Mouse (Mus musculus) E14TG2a.4 (cell line): Measurements from ENCODE around the gene Apoc1.

Experiments used
- H3K27me3 ChIP-seq: 2 replicates; pipeline ENCODE4 v1.6.1; 2014; ENCODE audit warnings: low read length, control low read depth; ENCODE audit not compliant: insufficient read depth
- H3K36me3 ChIP-seq: 2 replicates; pipeline ENCODE4 v1.6.1; 2014; ENCODE audit warnings: low read length, control low read depth; ENCODE audit not compliant: insufficient read depth
- H3K4me1 ChIP-seq: replicated peaks from 2 replicates; pipeline ENCODE4 v1.6.1; 2014; ENCODE audit warnings: low read depth, low read length, control low read depth
- H3K4me3 ChIP-seq: replicated peaks from 2 replicates; pipeline ENCODE4 v1.5.1; 2014; ENCODE audit warnings: mild to moderate bottlenecking, low read length
- H3K9me3 ChIP-seq: 2 replicates; pipeline ENCODE4 v1.6.1; 2014; ENCODE audit warnings: low read length, control low read depth
- CTCF ChIP-seq: conservative IDR thresholded peaks from 2 replicates; pipeline ENCODE4 v1.5.1; 2014; ENCODE audit warnings: low read length
- NANOG ChIP-seq: IDR thresholded peaks from 2 replicates; pipeline ENCODE4 v1.6.1; 2014; ENCODE audit warnings: borderline replicate concordance, low read length, mixed read lengths
- POU5F1 ChIP-seq: IDR thresholded peaks from 2 replicates; pipeline ENCODE4 v1.6.1; 2014; ENCODE audit warnings: low read length, borderline replicate concordance

Gene Apoc1

DNA sequence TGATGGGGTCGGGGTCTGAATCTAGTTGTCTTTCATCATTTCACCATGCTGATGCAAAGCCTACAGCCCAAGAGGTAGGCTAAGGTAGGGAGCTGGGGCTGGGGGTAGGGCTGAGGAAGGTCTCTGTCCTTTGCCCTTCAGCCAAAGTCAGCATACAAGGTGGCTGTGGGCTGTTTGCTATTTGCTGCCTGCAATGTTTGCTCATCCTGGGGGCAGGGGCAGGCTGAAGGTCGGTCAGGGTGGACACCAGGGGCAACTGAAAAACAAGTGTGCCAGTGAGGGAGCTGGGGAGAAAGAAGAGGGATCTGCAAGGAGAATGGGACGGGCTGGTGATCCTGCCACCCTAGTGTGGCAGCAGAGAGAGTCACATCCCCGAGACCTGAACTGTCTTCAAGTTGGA lies 7.1 kb downstream of the Apoc1 start:
- no peaks in the 10 kb centered on the region for H3K27me3 ChIP-seq
- H3K4me1 ChIP-seq: peaks cover 72% of the 10 kb centered on the region
- H3K36me3 ChIP-seq: peaks cover 12% of the 10 kb centered on the region
- no peak for TF ChIP-seq CTCF
- TF ChIP-seq NANOG: no peak
- no peak for TF ChIP-seq POU5F1
- H3K9me3 ChIP-seq: no peaks in the 10 kb centered on the region
- H3K4me3 ChIP-seq: no peak overlapping the region

DNA sequence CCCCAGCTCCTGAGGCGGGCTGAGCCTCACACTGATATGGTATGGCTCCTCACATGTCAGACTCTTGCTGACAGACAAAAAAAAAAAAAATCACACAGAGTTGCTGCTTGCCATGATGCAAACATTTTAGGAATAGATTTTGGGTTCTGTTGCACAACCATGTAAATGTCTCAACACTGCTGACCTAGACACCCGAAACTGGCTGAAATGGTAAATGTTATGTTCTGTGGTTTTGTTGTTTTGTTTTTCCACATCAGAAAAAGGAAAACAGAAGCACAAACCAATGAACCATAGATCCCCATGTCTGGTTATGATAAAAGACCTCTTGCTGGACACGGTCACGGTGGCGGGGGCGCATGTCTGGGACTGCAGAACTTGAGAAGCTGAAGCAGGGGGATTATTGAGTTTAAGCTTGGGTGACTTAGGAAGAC lies 8.7 kb downstream of the Apoc1 start:
- Histone ChIP-seq H3K4me3 (no peak overlapping the region), H3K36me3 (peaks cover 3% of the 10 kb centered on the region; the same call in 1 of the 2 replicates), H3K27me3 (no peaks in the 10 kb centered on the region), H3K9me3 (no peaks in the 10 kb centered on the region), H3K4me1 (peaks cover 66% of the 10 kb centered on the region)
- TF ChIP-seq NANOG (no peak), POU5F1 (no peak), CTCF (no peak)

DNA sequence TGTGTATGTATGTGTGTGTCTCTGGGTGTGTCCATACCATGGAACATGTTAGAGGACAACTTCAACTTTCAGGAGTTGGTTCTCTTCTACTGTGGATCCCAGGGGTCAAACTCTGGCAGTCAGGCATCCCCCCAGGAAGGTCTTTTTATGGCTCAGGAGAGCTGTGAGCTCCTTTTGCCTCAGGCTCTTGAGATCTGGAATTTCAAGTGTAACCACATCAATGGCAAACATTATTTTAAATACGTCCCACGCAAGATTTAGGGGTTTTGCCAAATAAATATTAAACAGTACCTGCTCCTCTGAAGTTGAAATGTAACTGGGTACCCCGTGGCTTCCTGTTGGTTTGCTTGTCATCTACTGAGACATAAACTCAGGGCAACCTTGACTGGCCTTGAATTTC lies 9.5 kb downstream of the Apoc1 start:
- TF ChIP-seq NANOG (no peak), CTCF (no peak), POU5F1 (no peak)
- H3K4me1 ChIP-seq: peaks cover 66% of the 10 kb centered on the region
- no peak overlapping the region for H3K4me3 ChIP-seq
- no peaks in the 10 kb centered on the region for H3K36me3 ChIP-seq
- H3K27me3 ChIP-seq: no peaks in the 10 kb centered on the region
- no peaks in the 10 kb centered on the region for H3K9me3 ChIP-seq

DNA sequence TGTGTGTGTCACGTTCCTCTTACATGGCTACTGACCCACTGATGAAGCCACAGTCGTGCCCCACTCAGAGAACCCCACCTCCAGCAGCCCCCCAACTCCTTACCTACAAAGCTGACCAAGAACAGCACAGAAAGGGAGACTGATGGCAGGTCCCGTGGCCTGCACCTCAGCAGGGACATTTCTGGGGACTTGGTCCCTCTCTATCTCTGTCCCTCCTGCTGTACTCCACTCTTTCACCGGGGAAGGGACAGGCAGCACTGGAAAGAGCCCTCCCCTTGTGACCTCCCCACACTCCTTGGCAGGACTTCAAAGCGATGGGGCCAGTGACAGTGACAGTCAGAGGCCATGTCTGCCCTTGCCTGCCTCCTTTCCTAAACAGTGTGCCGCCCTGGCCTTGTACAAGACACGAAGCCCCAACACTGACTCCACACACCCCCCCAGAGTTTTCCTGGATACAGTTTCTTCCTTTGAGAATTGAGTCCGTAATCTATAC lies 11.2 kb downstream of the Apoc1 start, which contains the start of the genes Gm44805 and Apoc4:
Gm44805 (minus strand) TSS at position 222 of the 493 bp plus-strand sequence.
Apoc4 (minus strand) TSS at position 278 of the 493 bp plus-strand sequence.
- no peaks in the 10 kb centered on the region for H3K36me3 ChIP-seq
- H3K27me3 ChIP-seq: no peaks in the 10 kb centered on the region
- H3K4me3 ChIP-seq: no peak within 1 kb of the TSS
- H3K9me3 ChIP-seq: no peaks in the 10 kb centered on the region
- H3K4me1 ChIP-seq: peaks cover 54% of the 10 kb centered on the region
- TF ChIP-seq CTCF: no peak
- TF ChIP-seq NANOG: no peak
- TF ChIP-seq POU5F1: no peak

DNA sequence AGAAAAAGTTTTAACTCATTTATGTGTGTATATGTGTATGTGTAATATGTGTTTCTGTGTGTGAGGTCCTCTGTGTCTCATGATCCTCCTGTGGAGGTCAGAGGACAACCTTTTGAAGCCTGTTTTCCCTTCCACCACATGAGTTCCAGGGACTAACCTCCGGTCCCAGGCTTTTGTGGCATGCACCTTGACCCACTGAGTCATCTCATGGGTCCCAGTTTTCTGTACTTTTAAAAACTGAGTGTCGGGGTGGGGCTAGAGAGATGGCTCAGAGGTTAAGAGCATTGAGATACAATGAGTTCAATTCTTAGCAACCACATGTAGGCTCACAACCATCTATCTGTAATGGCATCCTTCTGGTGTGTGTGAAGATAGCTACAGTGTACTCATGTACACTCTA lies 11.8 kb downstream of the Apoc1 start:
- no peak overlapping the region for H3K4me3 ChIP-seq
- H3K27me3 ChIP-seq: no peaks in the 10 kb centered on the region
- TF ChIP-seq NANOG (no peak), CTCF (no peak), POU5F1 (no peak)
- peaks cover 52% of the 10 kb centered on the region for H3K4me1 ChIP-seq
- H3K9me3 ChIP-seq: no peaks in the 10 kb centered on the region
- no peaks in the 10 kb centered on the region for H3K36me3 ChIP-seq

DNA sequence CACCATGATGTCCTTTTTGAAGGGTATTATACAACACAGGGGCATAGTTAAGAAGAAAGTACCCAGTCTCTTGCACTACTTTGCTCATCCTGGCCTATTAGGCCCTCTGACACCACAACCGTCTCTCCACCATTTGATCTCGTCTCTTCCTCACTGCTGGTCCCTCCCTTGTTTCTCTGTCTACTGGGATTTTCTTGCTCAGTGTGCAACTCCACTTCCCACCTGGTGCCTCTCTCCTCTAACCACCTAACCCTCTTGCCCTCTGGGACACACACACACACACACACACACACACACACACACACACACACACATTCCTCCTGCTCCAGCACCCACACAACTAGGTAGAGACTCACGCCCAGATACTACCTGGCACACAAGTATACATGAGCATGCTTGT lies 13.6 kb downstream of the Apoc1 start:
- no peaks in the 10 kb centered on the region for H3K36me3 ChIP-seq
- no peak for TF ChIP-seq POU5F1
- TF ChIP-seq CTCF: no peak
- peaks cover 41% of the 10 kb centered on the region for H3K4me1 ChIP-seq
- no peaks in the 10 kb centered on the region for H3K27me3 ChIP-seq
- no peak overlapping the region for H3K4me3 ChIP-seq
- H3K9me3 ChIP-seq: no peaks in the 10 kb centered on the region

DNA sequence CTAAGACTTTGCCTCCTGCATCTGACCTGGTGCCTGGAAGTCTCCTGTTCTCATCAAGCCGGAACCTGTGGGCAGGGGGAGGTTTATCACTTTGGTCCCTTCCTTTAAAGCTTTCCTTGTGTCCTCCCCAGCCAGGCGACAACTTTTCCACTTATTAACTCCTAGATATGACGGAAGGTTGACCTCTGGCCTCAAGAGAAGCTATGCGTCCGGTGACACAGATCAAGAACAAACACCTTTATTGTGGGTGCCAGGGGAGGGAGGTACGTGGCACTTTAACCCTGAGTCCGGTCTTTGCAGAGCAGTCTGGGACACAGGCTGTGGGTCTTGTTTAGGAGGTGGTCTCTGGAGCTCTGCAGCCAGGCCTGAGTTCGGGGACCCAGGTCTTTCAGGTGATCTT lies 14.6 kb downstream of the Apoc1 start, which contains the start of gene Apoc2:
Apoc2 (minus strand) TSS at position 70 of the 400 bp plus-strand sequence.
- Histone ChIP-seq H3K4me3 (no peak within 1 kb of the TSS), H3K9me3 (no peaks in the 10 kb centered on the region), H3K27me3 (no peaks in the 10 kb centered on the region), H3K4me1 (peaks cover 41% of the 10 kb centered on the region), H3K36me3 (no peaks in the 10 kb centered on the region)
- TF ChIP-seq CTCF: no peak
- TF ChIP-seq NANOG: no peak
- no peak for TF ChIP-seq POU5F1

DNA sequence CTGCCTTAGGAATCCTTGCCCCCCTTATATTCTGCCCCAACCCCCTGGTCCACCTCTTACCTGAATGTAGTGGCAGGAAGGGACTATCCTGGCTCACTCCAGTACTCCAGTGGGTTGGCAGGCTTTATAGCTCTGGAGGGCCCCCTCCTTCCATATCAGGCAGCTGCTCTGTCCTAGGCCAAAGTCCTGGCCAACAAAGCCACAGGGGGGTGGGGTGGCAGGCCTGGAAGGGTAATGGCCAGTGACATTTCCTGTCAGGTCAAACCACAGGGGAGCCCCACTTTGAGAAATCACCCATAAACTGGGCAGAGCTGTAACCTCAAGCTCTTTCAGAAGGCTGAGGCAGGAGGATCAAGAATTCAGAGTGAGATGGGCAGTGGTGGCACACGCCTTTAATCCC lies 15.8 kb downstream of the Apoc1 start:
- H3K36me3 ChIP-seq: no peaks in the 10 kb centered on the region
- no peaks in the 10 kb centered on the region for H3K9me3 ChIP-seq
- no peak overlapping the region for H3K4me3 ChIP-seq
- no peaks in the 10 kb centered on the region for H3K27me3 ChIP-seq
- no peak for TF ChIP-seq POU5F1
- no peak for TF ChIP-seq CTCF
- no peak for TF ChIP-seq NANOG
- peaks cover 41% of the 10 kb centered on the region for H3K4me1 ChIP-seq

DNA sequence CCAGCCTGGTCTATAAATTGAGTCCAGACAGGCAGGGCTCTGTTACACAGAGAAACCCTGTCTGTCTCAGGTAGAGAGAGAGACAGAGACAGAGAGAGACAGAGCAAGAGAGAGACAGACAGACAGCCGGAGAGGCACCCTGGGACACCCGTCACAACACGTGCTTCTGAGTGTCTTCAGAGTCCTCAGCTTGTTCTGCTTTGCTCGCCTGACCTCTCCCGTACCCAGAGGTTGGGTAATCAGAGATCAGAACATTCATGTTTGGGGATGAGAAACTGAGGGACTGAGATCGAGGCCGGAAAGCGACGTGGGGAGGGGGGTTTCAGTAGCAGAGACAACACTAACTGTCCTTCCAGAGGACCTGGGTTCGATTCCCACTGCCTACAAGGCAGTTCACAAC lies 16.6 kb downstream of the Apoc1 start:
- Histone ChIP-seq H3K4me3 (no peak overlapping the region), H3K4me1 (peaks cover 39% of the 10 kb centered on the region), H3K9me3 (no peaks in the 10 kb centered on the region), H3K36me3 (no peaks in the 10 kb centered on the region), H3K27me3 (no peaks in the 10 kb centered on the region)
- no peak for TF ChIP-seq NANOG
- TF ChIP-seq CTCF: no peak
- TF ChIP-seq POU5F1: no peak
